Mouse (Mus musculus): ENCODE results near the gene F9. TPM values are rescaled to one million over a fixed set of nuclear protein-coding genes. Genes with fewer than 3 reads are reported as not detected.
"Not testable (repeated sequence)": the region's sequence is repeated elsewhere in the genome, so short reads cannot be mapped to it uniquely, and the experiment has no call there.

Gene F9
- not detected in 2 replicates for polyA plus RNA-seq (2012; rRNA removed)

DNA sequence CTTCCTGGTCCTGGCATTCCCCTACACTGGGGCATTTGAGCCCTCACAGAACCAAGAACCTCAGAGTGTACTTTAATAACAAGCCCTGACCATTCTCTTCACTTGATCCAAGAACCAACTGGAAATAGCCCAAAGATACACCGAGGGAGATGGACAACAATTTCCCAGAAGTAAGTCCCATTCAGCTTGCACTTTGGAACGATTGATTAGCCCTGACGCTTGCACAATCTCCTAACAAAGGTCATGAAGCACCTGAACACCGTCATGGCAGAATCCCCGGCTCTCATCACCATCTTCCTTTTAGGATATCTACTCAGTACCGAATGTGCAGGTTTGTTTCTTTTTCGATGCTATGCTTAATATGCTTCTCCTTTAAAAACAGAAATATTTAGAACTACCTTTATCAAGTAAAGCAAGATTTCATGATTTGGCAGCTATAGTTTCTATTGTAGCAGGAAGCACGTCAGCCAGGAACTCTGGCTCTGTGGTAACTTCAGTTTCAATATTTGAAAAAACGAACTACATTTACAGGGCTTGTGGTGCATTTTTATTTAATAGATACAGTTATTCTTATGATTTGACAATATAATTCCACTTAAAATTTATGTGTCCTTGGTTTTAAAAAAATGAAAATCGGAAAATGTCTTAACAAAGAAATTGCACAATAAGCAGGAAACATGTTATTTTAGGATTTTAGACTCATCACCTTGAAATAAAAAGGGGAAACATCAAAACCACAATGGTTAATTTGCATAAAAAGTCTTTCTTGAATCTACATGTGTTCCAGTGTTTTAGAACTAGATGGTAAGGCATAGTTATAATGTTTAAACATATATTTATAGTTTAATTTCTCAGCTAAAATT, at the start of gene F9:
F9 (plus strand) TSS at position 244 of the 863 bp plus-strand sequence.
- Histone ChIP-seq H3K4me1 (ENCODE audit: control insufficient read depth, insufficient read depth, low read length) (no peaks in the 10 kb centered on the region), H3K4me3 (ENCODE audit: insufficient read depth, low read depth, low read length) (no peak within 1 kb of the TSS), H3K36me3 (ENCODE audit: control insufficient read depth, insufficient read depth, low read length) (no peaks in the 10 kb centered on the region), H3K27ac (ENCODE audit: insufficient read depth, low read depth, low read length) (no peak within 1 kb of the TSS), H3K27me3 (replicated peaks; ENCODE audit: control insufficient read depth, insufficient read depth, low read length) (no peaks in the 10 kb centered on the region)
- WGBS = 83% methylated on average over 10 of the region's 10 CpGs
- TF ChIP-seq CTCF (conservative IDR thresholded peaks at IDR 0.05; ENCODE audit: insufficient read depth, insufficient read length, low read depth, low read length) (no peak), POLR2A (IDR thresholded peaks at IDR 0.05; ENCODE audit: low read depth, low read length) (no peak)
- no peak for DNase-seq

DNA sequence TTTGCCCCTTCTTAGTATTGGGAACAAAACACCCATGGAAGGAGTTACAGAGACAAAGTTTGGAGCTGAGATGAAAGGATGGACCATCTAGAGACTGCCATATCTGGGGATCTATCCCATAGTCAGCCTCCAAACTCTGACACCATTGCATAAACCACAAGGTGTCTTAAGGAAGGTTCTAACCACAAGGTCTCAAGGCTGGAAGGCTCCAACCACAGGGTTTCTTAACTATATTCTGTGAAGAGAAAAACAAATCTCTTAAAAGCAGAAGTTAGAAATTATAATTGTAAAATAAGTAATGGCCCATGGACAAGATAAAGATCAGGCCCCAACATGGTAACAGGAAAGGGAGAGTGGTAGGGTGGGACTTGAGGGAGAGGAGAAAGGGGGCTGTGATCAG, 29.5 kb upstream of the F9 start:
- H3K36me3 ChIP-seq (ENCODE audit: control insufficient read depth, insufficient read depth, low read length); H3K4me1 ChIP-seq (ENCODE audit: control insufficient read depth, insufficient read depth, low read length); DNase-seq; H3K4me3 ChIP-seq (ENCODE audit: insufficient read depth, low read depth, low read length); H3K27ac ChIP-seq (ENCODE audit: insufficient read depth, low read depth, low read length); H3K27me3 ChIP-seq (replicated peaks; ENCODE audit: control insufficient read depth, insufficient read depth, low read length): not testable (repeated sequence)

DNA sequence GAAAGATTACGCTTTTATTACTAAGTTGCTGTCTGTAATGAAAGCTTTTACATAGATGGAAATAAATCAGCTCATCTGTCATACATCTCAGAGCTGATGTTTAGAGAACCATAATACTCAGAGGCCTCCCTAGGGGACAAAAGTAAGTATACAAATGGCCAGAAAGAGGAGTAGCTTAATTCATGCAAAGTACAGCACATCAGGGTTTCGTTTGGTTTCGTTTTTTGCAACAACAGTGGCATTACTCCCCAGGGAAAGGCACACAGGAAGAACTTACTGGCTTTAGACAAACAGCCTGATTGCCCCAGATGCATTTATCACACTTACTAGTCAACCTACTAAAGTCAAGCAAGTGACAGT, 800 bp downstream of the F9 start:
- Histone ChIP-seq H3K36me3 (ENCODE audit: control insufficient read depth, insufficient read depth, low read length) (no peaks in the 10 kb centered on the region), H3K4me3 (ENCODE audit: insufficient read depth, low read depth, low read length) (no peak overlapping the region), H3K27ac (ENCODE audit: insufficient read depth, low read depth, low read length) (no peak overlapping the region), H3K27me3 (replicated peaks; ENCODE audit: control insufficient read depth, insufficient read depth, low read length) (no peaks in the 10 kb centered on the region), H3K4me1 (ENCODE audit: control insufficient read depth, insufficient read depth, low read length) (no peaks in the 10 kb centered on the region)
- TF ChIP-seq POLR2A (IDR thresholded peaks at IDR 0.05; ENCODE audit: low read depth, low read length) (no peak), CTCF (conservative IDR thresholded peaks at IDR 0.05; ENCODE audit: insufficient read depth, insufficient read length, low read depth, low read length) (no peak)
- 47% methylated on average over 3 of the region's 3 CpGs for WGBS
- DNase-seq = no peak

DNA sequence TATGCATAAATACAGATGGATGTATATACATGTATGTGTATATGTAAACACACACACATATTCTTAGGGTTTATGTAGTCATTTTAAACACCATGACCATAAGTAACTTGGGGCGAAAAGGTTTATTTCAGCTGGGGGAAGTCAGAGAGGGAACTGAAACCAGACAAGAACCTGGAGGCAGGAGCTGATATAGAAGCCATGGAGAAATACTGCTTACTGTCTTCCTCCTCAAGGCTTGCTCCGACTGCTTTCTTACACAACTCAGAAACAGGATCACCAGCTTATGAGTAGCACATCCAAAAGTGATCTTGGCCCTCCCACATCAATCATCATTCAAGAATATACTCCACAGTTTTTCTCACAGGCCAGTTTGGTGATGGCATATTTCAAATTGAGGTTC, 2.2 kb downstream of the F9 start:
- TF ChIP-seq POLR2A (IDR thresholded peaks at IDR 0.05; ENCODE audit: low read depth, low read length) (no peak), CTCF (conservative IDR thresholded peaks at IDR 0.05; ENCODE audit: insufficient read depth, insufficient read length, low read depth, low read length) (no peak)
- no peaks in the 10 kb centered on the region for H3K4me1 ChIP-seq (ENCODE audit: control insufficient read depth, insufficient read depth, low read length)
- WGBS = 83% methylated on average over 2 of the region's 2 CpGs

DNA sequence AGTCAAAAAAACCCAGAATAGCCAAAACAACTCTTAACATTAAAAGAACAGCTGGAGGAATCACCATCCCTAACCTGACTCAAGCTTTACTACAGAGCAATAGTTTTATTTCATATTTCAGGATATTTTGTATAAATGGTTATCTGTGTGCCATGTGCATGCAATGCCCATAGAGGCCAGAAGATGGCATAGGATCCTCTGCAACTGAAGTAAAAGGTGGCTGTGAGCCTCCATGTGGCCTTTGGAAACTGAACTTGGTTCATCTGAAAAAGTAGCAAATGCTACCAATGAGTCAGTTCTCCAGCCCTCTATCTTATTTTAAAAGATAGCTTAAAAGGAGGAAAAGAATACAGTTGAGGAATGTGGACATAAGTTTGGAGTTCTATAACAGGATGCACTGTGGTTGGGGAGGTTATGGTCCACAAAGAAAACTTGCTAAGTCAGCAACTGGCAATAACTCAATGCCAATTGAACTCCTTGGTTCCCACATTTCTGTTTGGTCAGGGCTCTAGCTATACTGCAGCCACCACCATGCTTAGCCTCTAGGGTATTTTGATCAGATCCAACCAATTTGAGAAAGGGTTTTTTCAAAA, 13.9 kb downstream of the F9 start:
- H3K27me3 ChIP-seq (replicated peaks; ENCODE audit: control insufficient read depth, insufficient read depth, low read length) = no peaks in the 10 kb centered on the region
- H3K27ac ChIP-seq (ENCODE audit: insufficient read depth, low read depth, low read length) = no peak overlapping the region
- TF ChIP-seq CTCF (conservative IDR thresholded peaks at IDR 0.05; ENCODE audit: insufficient read depth, insufficient read length, low read depth, low read length) = peak; percentile 60
- TF ChIP-seq POLR2A (IDR thresholded peaks at IDR 0.05; ENCODE audit: low read depth, low read length) = no peak
- no peak overlapping the region for H3K4me3 ChIP-seq (ENCODE audit: insufficient read depth, low read depth, low read length)
- no peaks in the 10 kb centered on the region for H3K36me3 ChIP-seq (ENCODE audit: control insufficient read depth, insufficient read depth, low read length)
- DNase-seq = peak; percentile 24
- H3K4me1 ChIP-seq (ENCODE audit: control insufficient read depth, insufficient read depth, low read length) = no peaks in the 10 kb centered on the region

More for the DNA sequence above, 2.2 kb downstream of the F9 start:
- no peaks in the 10 kb centered on the region for H3K27me3 ChIP-seq (replicated peaks; ENCODE audit: control insufficient read depth, insufficient read depth, low read length)
- DNase-seq = peak; percentile 0
- H3K36me3 ChIP-seq (ENCODE audit: control insufficient read depth, insufficient read depth, low read length) = no peaks in the 10 kb centered on the region
- H3K27ac ChIP-seq (ENCODE audit: insufficient read depth, low read depth, low read length) = no peak overlapping the region
- no peak overlapping the region for H3K4me3 ChIP-seq (ENCODE audit: insufficient read depth, low read depth, low read length)

DNA sequence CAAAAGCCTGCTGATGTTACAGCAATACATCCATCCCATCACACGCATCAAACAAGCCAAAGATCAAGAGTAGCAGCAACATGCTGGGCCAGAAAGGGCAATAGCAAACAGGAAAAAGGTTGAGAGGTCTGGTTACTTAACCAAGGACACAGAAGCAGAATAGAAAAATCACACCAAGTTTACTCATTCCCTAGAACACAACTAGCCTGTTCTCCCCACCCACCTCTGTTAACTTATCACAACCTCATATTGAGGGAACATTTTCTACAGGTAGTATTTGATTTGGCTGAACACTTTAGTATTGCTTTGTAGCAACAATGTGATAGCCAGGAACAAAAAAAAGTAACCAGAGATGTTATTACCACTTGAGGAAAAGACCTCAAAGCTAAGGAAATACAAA, 15.3 kb downstream of the F9 start:
- no peak for DNase-seq
- TF ChIP-seq CTCF (conservative IDR thresholded peaks at IDR 0.05; ENCODE audit: insufficient read depth, insufficient read length, low read depth, low read length) (no peak), POLR2A (IDR thresholded peaks at IDR 0.05; ENCODE audit: low read depth, low read length) (no peak)
- H3K27me3 ChIP-seq (replicated peaks; ENCODE audit: control insufficient read depth, insufficient read depth, low read length) = no peaks in the 10 kb centered on the region
- 81% methylated on average over 1 of the region's 1 CpGs for WGBS
- H3K4me1 ChIP-seq (ENCODE audit: control insufficient read depth, insufficient read depth, low read length) = no peaks in the 10 kb centered on the region
- no peaks in the 10 kb centered on the region for H3K36me3 ChIP-seq (ENCODE audit: control insufficient read depth, insufficient read depth, low read length)
- no peak overlapping the region for H3K4me3 ChIP-seq (ENCODE audit: insufficient read depth, low read depth, low read length)
- H3K27ac ChIP-seq (ENCODE audit: insufficient read depth, low read depth, low read length) = no peak overlapping the region

DNA sequence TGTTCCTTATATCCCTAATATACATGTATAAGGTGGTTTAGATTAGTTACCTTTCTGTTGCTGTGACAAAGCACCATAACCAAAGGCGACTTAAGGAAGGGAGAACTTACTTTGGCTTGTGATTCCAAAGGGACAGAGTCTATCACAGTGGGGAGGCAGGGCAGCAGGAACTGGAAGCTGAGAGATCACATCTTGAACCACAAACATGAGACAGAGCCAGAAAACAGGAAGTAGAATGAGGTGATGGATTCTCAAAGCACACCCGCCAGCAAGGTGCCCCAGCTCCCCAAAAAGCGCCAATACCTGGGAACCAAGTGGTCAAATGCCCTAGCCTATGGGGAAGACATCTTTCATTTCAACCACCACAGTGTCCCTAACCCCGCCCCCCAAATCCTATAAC, 21.7 kb downstream of the F9 start:
- H3K27me3 ChIP-seq (replicated peaks; ENCODE audit: control insufficient read depth, insufficient read depth, low read length) = no peaks in the 10 kb centered on the region
- no peaks in the 10 kb centered on the region for H3K4me1 ChIP-seq (ENCODE audit: control insufficient read depth, insufficient read depth, low read length)
- no peak for DNase-seq
- no peak overlapping the region for H3K27ac ChIP-seq (ENCODE audit: insufficient read depth, low read depth, low read length)
- TF ChIP-seq CTCF (conservative IDR thresholded peaks at IDR 0.05; ENCODE audit: insufficient read depth, insufficient read length, low read depth, low read length) = no peak
- no peak for TF ChIP-seq POLR2A (IDR thresholded peaks at IDR 0.05; ENCODE audit: low read depth, low read length)
- H3K4me3 ChIP-seq (ENCODE audit: insufficient read depth, low read depth, low read length) = no peak overlapping the region
- 82% methylated on average over 4 of the region's 4 CpGs for WGBS
- no peaks in the 10 kb centered on the region for H3K36me3 ChIP-seq (ENCODE audit: control insufficient read depth, insufficient read depth, low read length)
